Mouse (Mus musculus) stomach, embryonic 16.5 days (tissue): ENCODE measurements at regions not wholly inside any gene's neighbourhood (a gene's known extent, or its start where the extent isn't known, plus 50 kb on each side); places are given as distances from the start of the nearest gene placed in this dataset.

ENCODE experiments used
- ATAC-seq: fragments of 200-750 bp; cut with Nextera tagmentation; 2 replicates; pipeline ENCODE4 v1.8.0; 2017; ENCODE audit warnings: moderate number of reproducible peaks, moderate TSS enrichment; ENCODE audit not compliant: insufficient read depth, low FRiP score
- H3K27ac ChIP-seq: fragments of 300-500 bp; sonication (generic); 2 replicates; pipeline ENCODE4 v1.5.1; 2014; ENCODE audit warnings: low read length
- H3K27me3 ChIP-seq: fragments of 300-500 bp; sonication (generic); 2 replicates; pipeline ENCODE4 v1.6.1; 2014; ENCODE audit warnings: low read length, control low read depth, mixed read lengths; ENCODE audit not compliant: control insufficient read depth, insufficient read depth
- H3K36me3 ChIP-seq: fragments of 300-500 bp; sonication (generic); 2 replicates; pipeline ENCODE4 v1.6.1; 2014; ENCODE audit warnings: low read length; ENCODE audit not compliant: control insufficient read depth, insufficient read depth
- H3K4me1 ChIP-seq: fragments of 300-500 bp; sonication (generic); 2 replicates; pipeline ENCODE4 v1.6.1; 2014; ENCODE audit warnings: low read length, control low read depth, mixed read lengths; ENCODE audit not compliant: control insufficient read depth, insufficient read depth
- H3K4me2 ChIP-seq: fragments of 300-500 bp; sonication (generic); 2 replicates; pipeline ENCODE4 v1.6.1; 2014; ENCODE audit warnings: low read depth, low read length, mixed read lengths
- H3K4me3 ChIP-seq: fragments of 300-500 bp; sonication (generic); replicated peaks from 2 replicates; pipeline ENCODE4 v1.5.1; 2014; ENCODE audit warnings: mild to moderate bottlenecking, low read length
- H3K9ac ChIP-seq: fragments of 300-500 bp; sonication (generic); 2 replicates; pipeline ENCODE4 v1.6.1; 2014; ENCODE audit warnings: low read length
- H3K9me3 ChIP-seq: fragments of 300-500 bp; sonication (generic); replicated peaks from 2 replicates; pipeline ENCODE4 v1.6.1; 2016; ENCODE audit warnings: low read length, control low read depth; ENCODE audit not compliant: control insufficient read depth
- WGBS: fragments of 180-500 bp; shearing (Covaris S2); extraction: QIAGEN DNeasy Blood & Tissue Kit; methylation state at CpG from one replicate; pipeline ENCODE4 v1.1.7; 2014; 5-methylcytosine and 5-hydroxymethylcytosine counted together

DNA sequence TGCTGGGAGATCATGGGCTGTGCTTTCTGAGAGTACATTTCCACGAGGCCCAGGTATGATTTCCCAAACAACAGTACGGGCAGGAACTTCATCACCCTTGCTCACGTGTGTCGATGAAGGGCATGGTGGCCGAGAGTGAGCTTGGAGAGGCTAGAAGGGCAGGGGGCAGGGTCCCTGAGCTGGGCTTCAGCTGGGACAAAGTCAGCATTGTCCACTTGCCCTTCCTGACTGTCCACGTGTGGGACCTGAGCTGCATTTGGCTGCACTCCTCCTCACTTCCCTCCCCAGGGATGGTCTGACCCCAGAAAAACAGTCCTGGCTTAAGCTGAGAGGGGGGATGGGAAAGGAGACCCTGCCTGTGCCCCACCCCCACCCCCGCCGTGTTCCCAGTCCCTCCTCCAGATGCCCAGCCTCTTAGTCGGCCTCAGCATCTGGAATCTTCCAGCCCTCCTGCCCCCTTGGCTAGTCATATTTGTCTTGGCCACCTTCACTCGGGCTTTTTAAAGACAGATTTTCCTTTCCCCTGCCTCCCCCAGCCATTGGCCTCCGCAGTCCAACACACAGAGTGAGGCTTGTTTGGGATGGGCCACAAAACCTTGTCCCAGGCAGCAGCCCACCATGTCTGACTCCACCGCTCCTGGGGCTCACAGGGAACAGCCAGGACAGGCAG, 58.6 kb downstream of the Isg20 start:
- 50% methylated on average over 12 of the region's 12 CpGs for WGBS
- no peaks in the 10 kb centered on the region for H3K27me3 ChIP-seq
- no peaks in the 10 kb centered on the region for H3K9me3 ChIP-seq
- no peak for ATAC-seq
- H3K4me2 ChIP-seq: no peak overlapping the region
- H3K4me1 ChIP-seq: no peaks in the 10 kb centered on the region
- no peak overlapping the region for H3K27ac ChIP-seq
- H3K36me3 ChIP-seq: no peaks in the 10 kb centered on the region
- H3K9ac ChIP-seq: no peak overlapping the region
- no peak overlapping the region for H3K4me3 ChIP-seq

DNA sequence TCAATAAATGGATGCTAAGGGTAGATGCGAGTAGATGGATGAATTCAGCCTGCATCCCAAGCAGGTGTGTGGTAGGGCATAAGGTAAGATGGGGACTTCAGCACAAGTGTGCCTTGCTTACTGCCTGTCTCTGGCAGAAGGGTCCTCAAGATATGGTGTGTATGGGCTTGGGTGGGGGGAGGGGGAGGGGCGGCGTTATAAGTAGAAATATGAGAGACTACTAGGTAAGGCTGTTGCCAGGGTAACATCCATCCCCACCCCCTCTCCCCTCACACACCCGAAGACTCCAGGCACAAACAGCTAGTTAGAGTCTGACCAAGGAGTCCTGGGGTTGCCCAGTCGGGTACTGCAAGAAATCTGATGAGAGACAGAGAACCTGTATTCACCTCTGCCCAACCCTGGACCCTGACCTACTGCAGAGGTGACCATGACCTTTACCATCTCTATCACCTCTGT, 63.5 kb upstream of the Acan start:
- WGBS: 27% methylated on average over 5 of the region's 5 CpGs
- peak; percentile 33 for ATAC-seq
- Histone ChIP-seq H3K9me3 (no peaks in the 10 kb centered on the region), H3K27ac (no peak overlapping the region), H3K27me3 (no peaks in the 10 kb centered on the region), H3K36me3 (no peaks in the 10 kb centered on the region), H3K4me3 (peak overlapping the region; percentile 39), H3K4me2 (peak overlapping the region; percentile 56), H3K9ac (no peak overlapping the region), H3K4me1 (no peaks in the 10 kb centered on the region)

DNA sequence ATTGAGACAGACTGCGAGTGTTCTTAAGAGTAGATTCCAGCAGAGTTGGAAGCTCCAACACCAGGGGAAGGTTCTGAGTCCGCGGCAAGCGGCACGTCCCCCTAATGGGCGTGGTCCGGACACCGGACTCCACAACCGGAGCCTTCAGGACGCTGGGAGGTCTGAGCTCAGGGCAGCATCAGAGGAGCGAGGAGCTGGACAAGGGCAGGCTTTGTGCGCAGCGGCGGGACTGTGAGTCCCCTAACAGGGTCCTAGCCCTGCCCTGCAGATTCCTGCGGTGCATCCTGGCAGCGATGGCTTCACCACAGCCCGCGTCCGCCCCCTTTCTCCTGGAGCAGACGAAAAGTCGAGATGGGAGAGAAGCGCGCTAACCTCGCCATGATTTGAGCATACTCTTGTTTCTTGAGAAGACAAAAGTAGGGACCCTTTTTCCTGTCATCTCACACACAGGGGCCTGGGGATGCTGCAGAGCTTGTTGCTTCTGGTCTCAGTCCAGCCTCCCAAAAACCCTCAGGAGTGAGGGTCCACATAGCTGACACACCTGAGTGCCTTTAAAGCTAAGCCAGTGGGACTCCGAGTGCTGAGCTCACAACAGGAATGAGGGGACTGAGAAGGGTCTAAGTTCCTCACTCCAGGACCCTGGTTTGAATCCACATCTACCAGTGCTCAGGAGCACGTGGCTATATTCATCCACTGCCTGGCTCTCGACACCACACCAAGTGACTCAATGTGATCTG, 62.8 kb upstream of the Acan start:
- Histone ChIP-seq H3K9ac (peak overlapping the region; percentile 49), H3K36me3 (no peaks in the 10 kb centered on the region), H3K27ac (no peak overlapping the region), H3K27me3 (no peaks in the 10 kb centered on the region), H3K4me2 (peak overlapping the region; percentile 56), H3K4me3 (peak overlapping the region; percentile 39), H3K9me3 (no peaks in the 10 kb centered on the region), H3K4me1 (no peaks in the 10 kb centered on the region)
- ATAC-seq: peak; percentile 44; the same call in 1 of the 2 replicates
- WGBS: 3% methylated on average over 27 of the region's 27 CpGs

DNA sequence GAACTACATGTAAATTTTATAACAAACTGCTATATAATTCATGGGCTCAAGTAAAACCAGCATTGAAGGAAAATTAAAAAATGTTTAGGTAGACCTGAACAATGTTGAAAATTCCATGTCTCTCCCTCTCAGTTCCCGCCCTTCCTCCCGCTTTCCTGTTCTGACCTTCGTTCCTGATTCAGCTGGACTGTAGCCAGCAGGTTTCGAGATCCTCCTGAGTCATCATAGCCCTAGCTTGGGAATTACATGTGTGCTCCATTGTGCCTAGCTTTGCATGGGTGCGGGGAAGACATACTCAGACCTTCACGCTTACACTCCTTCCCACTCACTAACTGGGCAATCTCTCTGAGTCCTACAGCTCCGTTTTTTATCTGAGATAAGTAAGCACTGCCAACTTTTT, 60.3 kb upstream of the Acan start:
- no peaks in the 10 kb centered on the region for H3K4me1 ChIP-seq
- WGBS: 69% methylated on average over 7 of the region's 7 CpGs
- no peak overlapping the region for H3K27ac ChIP-seq
- H3K9me3 ChIP-seq: no peaks in the 10 kb centered on the region
- no peaks in the 10 kb centered on the region for H3K27me3 ChIP-seq
- no peak overlapping the region for H3K4me3 ChIP-seq
- H3K9ac ChIP-seq: no peak overlapping the region
- no peak overlapping the region for H3K4me2 ChIP-seq
- no peak for ATAC-seq
- H3K36me3 ChIP-seq: no peaks in the 10 kb centered on the region

DNA sequence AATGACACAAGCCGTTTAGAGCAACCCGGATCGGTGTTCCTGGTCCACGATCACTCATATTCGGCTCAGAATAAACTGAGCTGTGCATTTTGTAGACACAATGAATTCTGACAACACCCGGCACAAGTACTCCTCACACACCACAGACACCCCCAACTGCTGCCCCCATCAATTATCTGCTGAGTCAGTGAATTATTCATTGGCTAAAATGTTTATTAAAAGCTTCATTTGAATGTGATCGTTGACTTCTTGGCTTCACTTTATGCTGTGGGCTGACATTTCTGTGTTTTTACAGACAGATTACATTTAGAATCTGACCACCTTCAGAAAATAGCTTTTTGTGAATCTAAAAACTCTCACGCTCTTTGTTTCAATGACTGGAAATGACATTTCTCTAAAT, 59.1 kb upstream of the Acan start:
- 76% methylated on average over 8 of the region's 8 CpGs for WGBS
- H3K27ac ChIP-seq: no peak overlapping the region
- H3K9me3 ChIP-seq: no peaks in the 10 kb centered on the region
- H3K27me3 ChIP-seq: no peaks in the 10 kb centered on the region
- H3K9ac ChIP-seq: no peak overlapping the region
- no peaks in the 10 kb centered on the region for H3K36me3 ChIP-seq
- no peaks in the 10 kb centered on the region for H3K4me1 ChIP-seq
- ATAC-seq: no peak
- no peak overlapping the region for H3K4me2 ChIP-seq
- no peak overlapping the region for H3K4me3 ChIP-seq

DNA sequence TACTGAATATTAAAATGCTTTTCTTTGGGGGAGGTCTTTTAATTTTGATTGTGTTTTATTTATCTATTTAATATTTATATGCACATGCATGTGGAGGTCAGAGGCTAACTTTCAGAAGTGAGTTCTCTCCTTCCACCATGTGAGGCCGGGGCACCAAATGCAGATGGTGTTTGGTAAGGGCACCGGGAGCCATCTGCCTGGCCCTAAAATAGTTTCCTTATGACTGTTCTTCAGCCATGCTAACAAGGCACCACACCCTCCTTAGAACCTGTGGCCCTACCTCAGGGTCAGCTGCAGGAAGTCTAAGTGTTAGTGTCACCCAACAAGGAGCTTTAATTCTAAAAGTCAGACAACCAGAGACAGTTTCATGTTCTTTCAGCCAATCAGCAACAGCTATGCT, 58.2 kb upstream of the Acan start:
- Histone ChIP-seq H3K27ac (no peak overlapping the region), H3K4me1 (no peaks in the 10 kb centered on the region), H3K27me3 (no peaks in the 10 kb centered on the region), H3K4me2 (no peak overlapping the region), H3K9me3 (no peaks in the 10 kb centered on the region), H3K36me3 (no peaks in the 10 kb centered on the region), H3K4me3 (no peak overlapping the region), H3K9ac (no peak overlapping the region)
- 83% methylated on average over 2 of the region's 2 CpGs for WGBS
- ATAC-seq: no peak

DNA sequence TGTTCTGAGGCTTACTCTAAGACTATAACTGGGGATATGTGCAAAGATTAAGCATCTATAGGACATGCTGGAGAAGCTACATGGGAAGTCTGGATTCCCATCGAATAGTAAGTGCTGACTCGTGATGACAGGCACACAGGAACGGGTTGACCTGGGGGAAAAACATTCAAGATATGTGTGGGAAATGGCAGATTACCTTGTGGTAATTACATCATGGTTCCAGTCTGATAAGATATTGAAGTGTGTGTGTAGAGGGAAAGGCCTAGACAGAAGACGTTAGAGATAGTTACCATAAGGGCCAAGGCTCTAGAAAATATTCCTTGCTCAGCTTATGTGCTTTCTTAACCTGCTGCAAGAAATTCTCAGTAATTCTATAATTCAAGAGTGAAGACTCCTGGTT, 57.5 kb upstream of the Acan start:
- Histone ChIP-seq H3K4me2 (no peak overlapping the region), H3K27ac (no peak overlapping the region), H3K4me3 (no peak overlapping the region), H3K9me3 (no peaks in the 10 kb centered on the region), H3K27me3 (no peaks in the 10 kb centered on the region), H3K4me1 (no peaks in the 10 kb centered on the region), H3K36me3 (no peaks in the 10 kb centered on the region), H3K9ac (no peak overlapping the region)
- WGBS: 60% methylated on average over 4 of the region's 4 CpGs
- ATAC-seq: no peak
